Mouse (Mus musculus) testis, adult 2 months (tissue): ENCODE measurements around the gene Eaf2.

Experiments used
- CTCF ChIP-seq: fragments of 200-500 bp; IDR thresholded peaks from 2 replicates; pipeline ENCODE4 v1.5.1; 2012; ENCODE audit warnings: low read depth, mild to moderate bottlenecking, inconsistent platforms, low read length, moderate library complexity; ENCODE audit not compliant: control insufficient read depth, insufficient read depth, insufficient replicate concordance
- POLR2A ChIP-seq: fragments of 200-500 bp; IDR thresholded peaks from 2 replicates; pipeline ENCODE4 v1.6.1; 2012; ENCODE audit warnings: low read depth, mild to moderate bottlenecking, inconsistent platforms, low read length, moderate library complexity; ENCODE audit not compliant: control insufficient read depth

- TF ChIP-seq CTCF (no peak), POLR2A (no peak)
Measured at GRCm38 (mm10) chr16:36851202-36851601, 23.6 kb downstream of the Eaf2 start.
